Mouse (Mus musculus): ENCODE data around the gene Pcsk6.

DNA sequence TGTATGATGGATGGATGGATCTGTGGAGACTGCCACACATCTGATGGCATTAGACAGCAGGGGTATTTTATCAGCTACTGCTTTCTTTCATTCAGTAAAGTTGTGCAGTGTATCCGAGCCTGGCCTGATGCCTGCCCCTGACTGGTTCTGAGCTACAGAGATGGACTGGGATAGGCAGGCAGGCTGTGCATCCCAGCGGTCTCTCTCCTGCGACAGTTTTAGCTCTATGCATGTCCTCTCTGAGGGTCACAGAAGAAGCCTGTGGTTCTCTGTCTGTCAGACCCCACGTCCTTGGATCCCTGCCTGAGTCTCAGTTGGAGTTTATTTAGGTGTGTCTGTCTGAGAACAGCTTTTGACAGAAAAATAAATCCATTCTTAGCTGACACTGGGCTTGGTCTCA lies 16.7 kb downstream of the Pcsk6 start:
- TF ChIP-seq CTCF (IDR thresholded peaks at IDR 0.05; ENCODE audit: low read depth, low read length) (no peak), POLR2AphosphoS5 (IDR thresholded peaks at IDR 0.05; ENCODE audit: insufficient replicate concordance, low read depth, low read length) (no peak), GATA2 (IDR thresholded peaks at IDR 0.05; ENCODE audit: borderline replicate concordance, low read depth, low read length) (no peak), GATA1 (IDR thresholded peaks at IDR 0.05; ENCODE audit: borderline replicate concordance, low read length) (no peak), TAL1 (conservative IDR thresholded peaks at IDR 0.05; ENCODE audit: low read depth, low read length) (no peak)
